Comparison of ENCODE assay signal across 10 mouse cellular contexts in genomic region chr5:31289626-31290230, GRCm38 (mm10). TPM values are rescaled to one million over a fixed set of nuclear protein-coding genes. Genes with fewer than 3 reads are reported as not detected.
A peak's percentile ranks its signal among the peaks of the same experiment; 100 is the strongest.
DNase-seq lines count a peak whose midpoint lies in the region; ATAC-seq and TF ChIP-seq lines count a peak whose summit lies in the region.
"Had no signal": no experiment of that assay in that cellular context is flagged by ENCODE, and none has a peak within 500 bp of the region (broad histone marks: within the 10 kb centered on the region; RNA-seq: fewer than 3 reads in every experiment).

No protein-coding gene starts in this region.

- no peak for ATAC-seq in hindbrain, embryonic 11.5 days (ENCODE audit: low FRiP score)
- no peak for ATAC-seq in hindbrain, postnatal 0 days
- ATAC-seq in midbrain, embryonic 15.5 days (replicated peaks): no peak
- no peak for ATAC-seq in granulocyte monocyte progenitor cell, adult 5-6 weeks (replicated peaks; ENCODE audit: poor library complexity, severe bottlenecking)

- peak overlapping the region; percentile 58 for H3K4me3 ChIP-seq in hindbrain, embryonic 10.5 days
- no peak overlapping the region for H3K4me3 ChIP-seq in hindbrain, embryonic 11.5 days (ENCODE audit: low read depth, low read length)
- no peak overlapping the region for H3K4me3 ChIP-seq in bone marrow, adult 2 months (replicated peaks; ENCODE audit: control insufficient read depth, low read depth, low read length)
- H3K4me3 ChIP-seq in hindbrain, postnatal 0 days (ENCODE audit: low read length): no peak overlapping the region
- peak overlapping the region; percentile 46 for H3K4me3 ChIP-seq in midbrain, embryonic 15.5 days

- peak overlapping the region; percentile 81; the same call in 1 of the 2 replicates for H3K27ac ChIP-seq in hindbrain, embryonic 10.5 days
- no peak overlapping the region for H3K27ac ChIP-seq in hindbrain, embryonic 11.5 days (ENCODE audit: low read depth, low read length)
- H3K27ac ChIP-seq in bone marrow, adult 2 months (ENCODE audit: control insufficient read depth, insufficient read depth, low read depth, low read length, poor library complexity): peak overlapping the region; percentile 9; the same call in 1 of the 2 replicates
- H3K27ac ChIP-seq in hindbrain, postnatal 0 days: no peak overlapping the region
- no peak overlapping the region for H3K27ac ChIP-seq in midbrain, embryonic 15.5 days

- peaks cover 47% of the 10 kb centered on the region for H3K36me3 ChIP-seq in hindbrain, embryonic 10.5 days
- H3K36me3 ChIP-seq in hindbrain, embryonic 11.5 days (ENCODE audit: control insufficient read depth, insufficient read depth, low read length): no peaks in the 10 kb centered on the region; the same call in 1 of the 2 replicates
- peaks cover 38% of the 10 kb centered on the region for H3K36me3 ChIP-seq in hindbrain, postnatal 0 days (ENCODE audit: insufficient read depth, low read length)
- H3K36me3 ChIP-seq in midbrain, embryonic 15.5 days (replicated peaks): peaks cover 22% of the 10 kb centered on the region

- DNase-seq in hindbrain, embryonic 10.5 days (ENCODE audit: low spot score): no peak
- DNase-seq in hindbrain, embryonic 11.5 days (ENCODE audit: low spot score): no peak
- DNase-seq in hindbrain, postnatal 0 days (ENCODE audit: low spot score): no peak
- no peak for DNase-seq in right cerebral cortex, adult 18-20 months
- DNase-seq in adrenal gland, postnatal 25 days: no peak
- DNase-seq: kidney, postnatal 4 days had no signal

- H3K27me3 ChIP-seq in hindbrain, embryonic 10.5 days (ENCODE audit: insufficient read depth, poor library complexity, severe bottlenecking): no peaks in the 10 kb centered on the region
- no peaks in the 10 kb centered on the region for H3K27me3 ChIP-seq in hindbrain, embryonic 11.5 days (ENCODE audit: control insufficient read depth, insufficient read depth, low read length)
- no peaks in the 10 kb centered on the region for H3K27me3 ChIP-seq in hindbrain, postnatal 0 days (ENCODE audit: insufficient read depth, low read length)
- no peaks in the 10 kb centered on the region for H3K27me3 ChIP-seq in midbrain, embryonic 15.5 days (replicated peaks)

- no peak for TF ChIP-seq CTCF in bone marrow, adult 2 months (IDR thresholded peaks at IDR 0.05; ENCODE audit: control insufficient read depth, insufficient read depth, low read length)
- TF ChIP-seq CTCF in hindbrain, postnatal 0 days (IDR thresholded peaks at IDR 0.05; ENCODE audit: low read depth): no peak

- no peaks in the 10 kb centered on the region for H3K9me3 ChIP-seq in hindbrain, embryonic 10.5 days
- H3K9me3 ChIP-seq in hindbrain, embryonic 11.5 days (ENCODE audit: control insufficient read depth, low read length): no peaks in the 10 kb centered on the region
- H3K9me3 ChIP-seq in hindbrain, postnatal 0 days (ENCODE audit: low read length): no peaks in the 10 kb centered on the region
- no peaks in the 10 kb centered on the region for H3K9me3 ChIP-seq in midbrain, embryonic 15.5 days

- H3K4me2 ChIP-seq in hindbrain, embryonic 11.5 days (replicated peaks; ENCODE audit: low read depth, low read length): no peak overlapping the region
- peak overlapping the region; percentile 89; the same call in 1 of the 2 replicates for H3K4me2 ChIP-seq in hindbrain, postnatal 0 days (ENCODE audit: low read depth, low read length)
- peak overlapping the region; percentile 73 for H3K4me2 ChIP-seq in midbrain, embryonic 15.5 days

- peaks cover 32% of the 10 kb centered on the region for H3K4me1 ChIP-seq in hindbrain, embryonic 10.5 days (replicated peaks)
- peaks cover 6% of the 10 kb centered on the region; the same call in 1 of the 2 replicates for H3K4me1 ChIP-seq in hindbrain, embryonic 11.5 days (replicated peaks; ENCODE audit: control insufficient read depth, insufficient read depth, low read length)
- H3K4me1 ChIP-seq in bone marrow, adult 2 months (ENCODE audit: control insufficient read depth, insufficient read depth, low read length): peaks cover 4% of the 10 kb centered on the region; the same call in 1 of the 2 replicates
- peaks cover 4% of the 10 kb centered on the region; the same call in 1 of the 2 replicates for H3K4me1 ChIP-seq in hindbrain, postnatal 0 days (ENCODE audit: insufficient read depth, low read length)
- peaks cover 33% of the 10 kb centered on the region for H3K4me1 ChIP-seq in midbrain, embryonic 15.5 days

- H3K9ac ChIP-seq in hindbrain, embryonic 11.5 days (ENCODE audit: low read depth, low read length): no peak overlapping the region
- H3K9ac ChIP-seq in hindbrain, postnatal 0 days (replicated peaks; ENCODE audit: low read length): no peak overlapping the region
- no peak overlapping the region for H3K9ac ChIP-seq in midbrain, embryonic 15.5 days

- 85% methylated on average over 3 of the region's 3 CpGs for WGBS in hindbrain, embryonic 10.5 days
- 81% methylated on average over 3 of the region's 3 CpGs for WGBS in hindbrain, embryonic 11.5 days
- 56% methylated on average over 3 of the region's 3 CpGs for WGBS in bone marrow, adult 2 months
- 87% methylated on average over 3 of the region's 3 CpGs for WGBS in hindbrain, postnatal 0 days
- WGBS in midbrain, embryonic 15.5 days: 82% methylated on average over 3 of the region's 3 CpGs

- no peak for TF ChIP-seq POLR2A in bone marrow, adult 2 months (IDR thresholded peaks at IDR 0.05; ENCODE audit: borderline replicate concordance, control insufficient read depth, low read depth, low read length)

RNA-seq across cellular contexts. Expression of gene Ift172, which starts 1.2 kb away (rescaled TPM):
- 35.2 and 39.7 TPM in 2 replicates for polyA plus RNA-seq in hindbrain, embryonic 10.5 days (2016; fragmentation: Nextera tagmentation; extraction: Ambion mirVana)
- 28.8 and 30.8 TPM in 2 replicates for polyA plus RNA-seq in hindbrain, embryonic 11.5 days (2014; fragmentation: Nextera tagmentation; extraction: Ambion mirVana)
- 12.0 and 41.2 TPM in 2 replicates for polyA plus RNA-seq in bone marrow, adult 2 months (2011; ENCODE audit: insufficient read depth, insufficient read length, low replicate concordance, missing spikeins)
- 38.2 and 41.8 TPM in 2 replicates for total RNA-seq in hindbrain, postnatal 0 days (2014; rRNA removed)
- polyA plus RNA-seq in hindbrain, postnatal 0 days (2015; fragmentation: Nextera tagmentation; extraction: Ambion mirVana): 16.7 and 18.2 TPM in 2 replicates
- 34.3 and 36.6 TPM in 2 replicates for polyA plus RNA-seq in midbrain, embryonic 15.5 days (2015; fragmentation: Nextera tagmentation; extraction: Ambion mirVana)
- total RNA-seq in granulocyte monocyte progenitor cell, adult 5-6 weeks (2014; fragmentation: Nextera tagmentation): 16.5 and 29.2 TPM in 2 replicates
- 12.7 and 44.9 TPM in 2 replicates for total RNA-seq in granulocyte monocyte progenitor cell, adult 5-6 weeks (2017)
- total RNA-seq in adrenal gland, postnatal 25 days (2021): 39.9 and 46.1 TPM in 2 replicates

RNA-seq across cellular contexts. Expression of gene Fndc4, which starts 6.2 kb away (rescaled TPM):
- polyA plus RNA-seq in hindbrain, embryonic 10.5 days (2016; fragmentation: Nextera tagmentation; extraction: Ambion mirVana): 47.3 and 55.6 TPM in 2 replicates
- polyA plus RNA-seq in hindbrain, embryonic 11.5 days (2014; fragmentation: Nextera tagmentation; extraction: Ambion mirVana): 46.7 and 50.6 TPM in 2 replicates
- polyA plus RNA-seq in bone marrow, adult 2 months (2011; ENCODE audit: insufficient read depth, insufficient read length, low replicate concordance, missing spikeins): not detected in 2 replicates
- total RNA-seq in hindbrain, postnatal 0 days (2014; rRNA removed): 184 and 187 TPM in 2 replicates
- 122 TPM in 2 replicates for polyA plus RNA-seq in hindbrain, postnatal 0 days (2015; fragmentation: Nextera tagmentation; extraction: Ambion mirVana)
- polyA plus RNA-seq in midbrain, embryonic 15.5 days (2015; fragmentation: Nextera tagmentation; extraction: Ambion mirVana): 107 and 113 TPM in 2 replicates
- total RNA-seq in granulocyte monocyte progenitor cell, adult 5-6 weeks (2014; fragmentation: Nextera tagmentation): not detected in 2 replicates
- total RNA-seq in granulocyte monocyte progenitor cell, adult 5-6 weeks (2017): not detected in 2 replicates
- total RNA-seq in adrenal gland, postnatal 25 days (2021): 4.1 and 6.7 TPM in 2 replicates

RNA-seq across cellular contexts. Expression of gene Gckr, which starts 7.5 kb away (rescaled TPM):
- polyA plus RNA-seq in hindbrain, embryonic 10.5 days (2016; fragmentation: Nextera tagmentation; extraction: Ambion mirVana): 0.14 TPM in 1 of 2 replicates, not detected in the other
- polyA plus RNA-seq in hindbrain, embryonic 11.5 days (2014; fragmentation: Nextera tagmentation; extraction: Ambion mirVana): not detected in 2 replicates
- 3.7 TPM in 1 of 2 replicates, not detected in the other for polyA plus RNA-seq in bone marrow, adult 2 months (2011; ENCODE audit: insufficient read depth, insufficient read length, low replicate concordance, missing spikeins)
- total RNA-seq in hindbrain, postnatal 0 days (2014; rRNA removed): 0.89 TPM in 1 of 2 replicates, not detected in the other
- 0.56 and 0.93 TPM in 2 replicates for polyA plus RNA-seq in hindbrain, postnatal 0 days (2015; fragmentation: Nextera tagmentation; extraction: Ambion mirVana)
- 0.50 and 0.74 TPM in 2 replicates for polyA plus RNA-seq in midbrain, embryonic 15.5 days (2015; fragmentation: Nextera tagmentation; extraction: Ambion mirVana)
- not detected in 2 replicates for total RNA-seq in granulocyte monocyte progenitor cell, adult 5-6 weeks (2014; fragmentation: Nextera tagmentation)
- total RNA-seq in granulocyte monocyte progenitor cell, adult 5-6 weeks (2017): not detected in 2 replicates
- 0.55 and 0.95 TPM in 2 replicates for total RNA-seq in adrenal gland, postnatal 25 days (2021)

RNA-seq across cellular contexts. Expression of gene Krtcap3, which starts 38.2 kb away (rescaled TPM):
- 3.9 and 6.7 TPM in 2 replicates for polyA plus RNA-seq in hindbrain, embryonic 10.5 days (2016; fragmentation: Nextera tagmentation; extraction: Ambion mirVana)
- polyA plus RNA-seq in hindbrain, embryonic 11.5 days (2014; fragmentation: Nextera tagmentation; extraction: Ambion mirVana): 3.4 and 5.6 TPM in 2 replicates
- polyA plus RNA-seq in bone marrow, adult 2 months (2011; ENCODE audit: insufficient read depth, insufficient read length, low replicate concordance, missing spikeins): 10.6 and 20.0 TPM in 2 replicates
- total RNA-seq in hindbrain, postnatal 0 days (2014; rRNA removed): 2.4 and 3.2 TPM in 2 replicates
- polyA plus RNA-seq in hindbrain, postnatal 0 days (2015; fragmentation: Nextera tagmentation; extraction: Ambion mirVana): 2.5 and 2.9 TPM in 2 replicates
- polyA plus RNA-seq in midbrain, embryonic 15.5 days (2015; fragmentation: Nextera tagmentation; extraction: Ambion mirVana): 2.5 and 3.2 TPM in 2 replicates
- 1.6 and 19.8 TPM in 2 replicates for total RNA-seq in granulocyte monocyte progenitor cell, adult 5-6 weeks (2014; fragmentation: Nextera tagmentation)
- 1.6 and 4.7 TPM in 2 replicates for total RNA-seq in granulocyte monocyte progenitor cell, adult 5-6 weeks (2017)
- total RNA-seq in adrenal gland, postnatal 25 days (2021): 5.2 and 5.3 TPM in 2 replicates

RNA-seq across cellular contexts. Expression of gene Gm9970, which starts 48.7 kb away (rescaled TPM):
- polyA plus RNA-seq in hindbrain, embryonic 10.5 days (2016; fragmentation: Nextera tagmentation; extraction: Ambion mirVana): 0.30 TPM in 1 of 2 replicates, not detected in the other
- 0.50 and 0.80 TPM in 2 replicates for polyA plus RNA-seq in hindbrain, embryonic 11.5 days (2014; fragmentation: Nextera tagmentation; extraction: Ambion mirVana)
- not detected in 2 replicates for polyA plus RNA-seq in bone marrow, adult 2 months (2011; ENCODE audit: insufficient read depth, insufficient read length, low replicate concordance, missing spikeins)
- total RNA-seq in hindbrain, postnatal 0 days (2014; rRNA removed): 7.0 TPM in 1 of 2 replicates, not detected in the other
- 0.29 and 0.84 TPM in 2 replicates for polyA plus RNA-seq in hindbrain, postnatal 0 days (2015; fragmentation: Nextera tagmentation; extraction: Ambion mirVana)
- polyA plus RNA-seq in midbrain, embryonic 15.5 days (2015; fragmentation: Nextera tagmentation; extraction: Ambion mirVana): 0.45 and 0.69 TPM in 2 replicates
- not detected in 2 replicates for total RNA-seq in granulocyte monocyte progenitor cell, adult 5-6 weeks (2014; fragmentation: Nextera tagmentation)
- not detected in 2 replicates for total RNA-seq in granulocyte monocyte progenitor cell, adult 5-6 weeks (2017)
- not detected in 2 replicates for total RNA-seq in adrenal gland, postnatal 25 days (2021)
- polyA plus RNA-seq: cortical plate, adult 2 months had no signal

Comparison
In these comparisons a context has a peak if more than half of its experiments do, and no peak if none do; other contexts are left out.
1. H3K27ac ChIP-seq: peak in hindbrain, embryonic 10.5 days (single experiment) and bone marrow, adult 2 months (single experiment); none in hindbrain, embryonic 11.5 days (single experiment), hindbrain, postnatal 0 days (single experiment) and midbrain, embryonic 15.5 days (single experiment).
2. H3K4me3 ChIP-seq: peak in hindbrain, embryonic 10.5 days (single experiment) and midbrain, embryonic 15.5 days (single experiment); none in hindbrain, embryonic 11.5 days (single experiment), bone marrow, adult 2 months (single experiment) and hindbrain, postnatal 0 days (single experiment).
3. RNA of gene Fndc4, which starts 6.2 kb away (polyA plus RNA-seq): 122 TPM in hindbrain, postnatal 0 days, 107 to 113 TPM in midbrain, embryonic 15.5 days, 47.3 to 55.6 TPM in hindbrain, embryonic 10.5 days and 46.7 to 50.6 TPM in hindbrain, embryonic 11.5 days; not detected in bone marrow, adult 2 months; every median in the first group is over 10 times any median in the second.